Mouse (Mus musculus) gastrocnemius, adult 8-10 months (tissue): Measurements from ENCODE around the gene Atg2a. TPM values are rescaled to one million over a fixed set of nuclear protein-coding genes. Genes with fewer than 3 reads are reported as not detected.
A peak's percentile ranks its signal among the peaks of the same experiment; 100 is the strongest.
"Not testable (repeated sequence)": the region's sequence is repeated elsewhere in the genome, so short reads cannot be mapped to it uniquely, and the experiment has no call there.

Source experiments
- DNase-seq, 2 experiments: peaks; one replicate each; pipeline ENCODE4 v3.0.0; 2022; ENCODE audit warnings: low spot score in 2 of 2
- total RNA-seq, 4 experiments: library from RNA; stranded (reverse); gene quantifications; 2 replicates each; pipeline ENCODE4 v1.2.4; 2022

Atg2a gene
- total RNA-seq, 4 experiments from 2014 or later, result 16.5 to 18.9 (median 18.6) TPM

DNA sequence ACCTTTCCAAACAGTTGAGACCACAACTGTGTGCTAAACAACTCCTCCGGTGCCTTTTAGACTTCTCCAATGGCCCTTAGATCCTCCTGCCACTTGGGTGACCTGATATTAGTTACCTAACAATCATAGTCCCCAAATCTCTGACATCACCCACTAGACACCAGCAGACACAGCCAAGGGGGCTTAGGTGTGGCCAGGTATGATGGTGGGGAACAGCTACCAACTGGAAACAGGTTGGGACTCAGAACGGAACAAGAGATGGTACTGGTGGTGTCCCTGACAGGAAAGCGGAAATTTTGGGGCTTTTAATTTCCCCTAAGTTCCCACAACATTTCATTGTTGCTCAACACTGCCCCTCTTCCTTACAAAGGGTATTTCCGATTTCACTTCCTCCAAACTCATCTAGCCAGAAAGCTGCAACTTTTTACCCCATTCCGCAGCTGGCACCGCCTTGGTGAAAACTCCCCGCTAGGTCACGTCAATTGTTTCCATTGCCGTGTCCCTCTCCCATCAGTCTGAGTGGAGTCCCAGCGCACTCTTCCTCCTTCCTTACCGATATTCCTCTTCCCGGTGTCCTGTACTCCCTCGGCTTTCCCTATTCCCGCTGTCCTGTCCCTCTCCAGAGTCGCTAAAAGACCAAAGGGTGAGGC, 34.4 kb downstream of the Atg2a start:
- no peak for DNase-seq

DNA sequence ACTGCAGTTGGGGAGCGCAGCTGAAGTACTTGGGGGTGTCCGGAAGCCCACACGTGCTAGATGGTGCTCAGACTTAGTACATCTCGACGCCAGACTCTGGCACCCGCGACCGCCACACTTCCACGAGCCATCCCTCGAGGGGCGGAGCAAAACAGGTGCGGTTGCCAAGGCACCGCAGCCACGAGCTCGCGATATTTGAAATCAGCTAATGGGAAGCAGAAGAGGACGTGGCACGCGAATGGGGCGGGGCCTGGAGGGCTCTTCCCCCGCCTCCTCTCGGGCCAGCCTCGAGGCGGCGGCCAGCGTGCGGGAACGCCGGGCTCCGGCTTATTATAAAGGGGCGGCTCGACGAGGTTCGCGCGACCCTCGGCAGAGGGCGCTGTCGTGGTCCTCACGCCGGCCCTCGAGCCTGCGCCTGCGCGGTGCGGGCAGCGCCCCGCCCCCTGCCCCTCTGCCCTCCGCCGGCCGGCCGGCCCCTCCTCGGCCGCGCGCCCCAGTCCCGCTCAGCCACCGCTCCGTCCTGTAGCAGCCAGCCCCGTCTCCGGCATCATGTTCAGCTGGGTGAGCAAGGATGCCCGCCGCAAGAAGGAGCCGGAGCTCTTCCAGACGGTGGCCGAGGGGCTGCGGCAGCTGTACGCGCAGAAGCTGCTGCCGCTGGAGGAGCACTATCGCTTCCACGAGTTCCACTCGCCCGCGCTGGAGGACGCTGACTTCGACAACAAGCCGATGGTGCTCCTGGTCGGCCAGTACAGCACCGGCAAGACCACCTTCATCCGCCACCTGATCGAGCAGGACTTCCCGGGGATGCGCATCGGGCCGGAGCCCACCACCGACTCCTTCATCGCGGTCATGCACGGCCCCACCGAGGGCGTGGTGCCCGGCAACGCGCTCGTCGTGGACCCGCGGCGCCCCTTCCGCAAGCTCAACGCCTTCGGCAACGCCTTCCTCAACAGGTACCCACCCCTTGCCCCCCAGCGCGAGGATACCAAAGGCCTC, 35.3 kb downstream of the Atg2a start, which contains the start of gene Ehd1:
Gene Ehd1 (plus strand): TSS at position 300 of the 996 bp plus-strand sequence.
- DNase-seq, result peak; percentile 99

DNA sequence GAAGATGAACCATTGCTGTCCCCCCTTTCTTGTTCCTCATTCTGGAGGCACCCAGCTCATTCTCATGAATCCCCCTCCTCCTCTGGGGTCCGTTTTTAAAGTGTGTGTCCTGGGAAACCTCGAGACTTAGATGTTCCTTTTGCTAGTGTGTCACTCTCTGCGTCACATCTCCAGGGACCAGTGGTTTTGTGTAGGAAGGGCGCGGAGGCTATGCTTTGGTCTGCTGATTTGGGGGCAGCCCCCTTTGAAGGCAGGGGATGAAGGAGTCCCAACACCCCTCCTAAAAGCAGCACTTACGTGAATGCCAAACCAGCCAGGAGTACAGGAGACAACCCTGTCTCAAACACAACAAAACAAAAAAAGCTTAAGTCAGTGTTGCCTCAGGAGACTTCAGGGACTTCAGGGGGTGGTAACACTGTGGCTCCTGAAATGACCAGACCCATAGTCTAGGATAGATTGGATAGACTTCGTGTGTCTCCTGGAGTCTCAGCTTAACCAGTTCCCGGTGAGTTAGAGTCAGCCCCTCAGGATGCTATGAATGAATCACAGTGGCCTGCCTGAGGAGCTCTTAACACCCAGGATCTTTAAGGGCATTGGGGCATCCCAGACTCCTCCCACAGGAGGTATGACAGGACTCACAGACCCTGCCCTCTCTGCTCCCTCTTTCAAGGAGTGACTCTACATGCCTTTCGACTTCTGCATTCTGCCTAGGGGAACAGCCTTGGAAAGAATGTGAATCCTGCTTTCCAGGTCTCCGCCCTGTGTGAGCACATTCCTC, 36.4 kb downstream of the Atg2a start:
- peak; percentile 66 to 73 for DNase-seq

DNA sequence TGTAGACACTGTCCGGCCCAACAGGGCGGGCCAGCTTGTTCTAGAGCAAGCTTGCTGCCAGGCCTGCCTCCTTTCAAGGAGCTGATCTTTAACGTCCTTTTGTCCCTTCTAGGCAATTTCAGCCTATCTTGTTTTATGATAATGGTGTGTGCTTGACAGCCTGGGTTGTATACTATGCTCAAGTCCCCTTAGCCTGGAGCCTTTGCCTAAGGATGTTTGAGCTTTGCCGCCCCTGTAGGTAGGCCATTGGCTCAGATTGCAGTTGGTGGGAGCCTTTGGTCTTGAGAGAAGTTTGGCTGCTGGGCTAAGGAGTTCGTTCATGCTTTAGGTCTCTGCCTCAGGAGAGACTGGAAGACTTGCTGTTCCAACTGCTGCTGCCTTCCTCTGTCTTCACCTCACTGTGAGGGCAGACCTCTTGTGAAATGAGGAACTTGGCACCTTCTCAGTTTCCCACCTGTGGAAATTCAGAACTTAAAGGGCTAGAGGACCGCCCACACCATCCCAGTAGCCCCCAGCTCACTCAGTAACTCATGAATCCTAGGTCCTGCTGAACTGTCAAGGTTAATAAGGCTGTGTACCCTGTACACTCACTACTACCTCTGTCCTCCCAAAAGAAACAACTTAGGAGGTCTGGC, 37.1 kb downstream of the Atg2a start:
- DNase-seq, result no peak

DNA sequence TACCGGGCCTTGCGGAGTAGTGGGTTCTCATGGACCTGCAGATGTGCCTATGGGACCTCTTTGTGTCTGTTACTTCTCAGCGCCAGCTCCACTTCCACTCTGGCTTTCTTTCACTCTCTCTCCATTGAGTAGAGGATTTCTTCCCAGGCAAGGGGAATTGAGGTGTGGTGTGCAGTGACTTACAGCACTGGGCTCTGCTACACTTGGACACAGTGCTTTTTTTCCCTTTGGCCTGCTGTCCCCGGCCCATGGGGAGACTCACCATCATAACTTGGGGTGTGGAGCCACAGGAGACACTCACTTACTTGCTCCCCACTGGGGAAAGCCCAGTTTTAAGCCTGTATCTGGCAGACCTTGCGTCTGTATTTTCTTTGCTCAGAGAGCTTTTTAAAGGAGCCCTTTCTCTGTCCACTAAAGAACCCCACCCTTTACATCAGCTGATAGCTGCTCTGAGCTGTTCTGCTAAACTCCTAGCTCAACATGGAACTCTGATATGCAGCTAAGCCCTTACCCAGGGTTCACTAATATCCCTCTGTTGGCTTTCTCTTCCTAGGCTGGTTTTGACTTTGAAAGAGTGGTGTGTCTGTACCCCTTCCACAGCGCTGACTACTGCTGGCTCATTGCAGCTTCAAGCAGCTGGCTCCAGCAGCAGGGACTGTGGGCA, 38.1 kb downstream of the Atg2a start:
- no peak for DNase-seq

DNA sequence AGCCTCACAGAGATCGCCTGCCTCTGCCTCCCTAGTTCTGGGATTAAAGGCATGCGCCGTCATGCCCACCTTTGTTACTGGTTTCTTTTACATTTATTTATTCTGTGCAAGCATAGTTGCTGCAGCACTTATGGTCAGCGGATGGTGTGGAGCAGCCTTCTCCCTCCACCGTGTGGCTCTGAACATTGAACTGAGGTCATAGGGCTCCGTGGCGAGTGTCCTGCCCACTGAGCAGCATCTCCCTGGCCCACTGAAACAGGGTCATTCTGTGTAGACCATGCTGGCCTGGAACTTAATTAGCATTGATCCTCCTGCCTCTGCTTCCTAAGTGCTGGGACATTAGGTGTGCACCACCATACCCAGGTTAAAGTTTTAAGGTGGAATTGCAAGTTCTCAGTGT, 39.1 kb downstream of the Atg2a start:
- DNase-seq, result no peak

DNA sequence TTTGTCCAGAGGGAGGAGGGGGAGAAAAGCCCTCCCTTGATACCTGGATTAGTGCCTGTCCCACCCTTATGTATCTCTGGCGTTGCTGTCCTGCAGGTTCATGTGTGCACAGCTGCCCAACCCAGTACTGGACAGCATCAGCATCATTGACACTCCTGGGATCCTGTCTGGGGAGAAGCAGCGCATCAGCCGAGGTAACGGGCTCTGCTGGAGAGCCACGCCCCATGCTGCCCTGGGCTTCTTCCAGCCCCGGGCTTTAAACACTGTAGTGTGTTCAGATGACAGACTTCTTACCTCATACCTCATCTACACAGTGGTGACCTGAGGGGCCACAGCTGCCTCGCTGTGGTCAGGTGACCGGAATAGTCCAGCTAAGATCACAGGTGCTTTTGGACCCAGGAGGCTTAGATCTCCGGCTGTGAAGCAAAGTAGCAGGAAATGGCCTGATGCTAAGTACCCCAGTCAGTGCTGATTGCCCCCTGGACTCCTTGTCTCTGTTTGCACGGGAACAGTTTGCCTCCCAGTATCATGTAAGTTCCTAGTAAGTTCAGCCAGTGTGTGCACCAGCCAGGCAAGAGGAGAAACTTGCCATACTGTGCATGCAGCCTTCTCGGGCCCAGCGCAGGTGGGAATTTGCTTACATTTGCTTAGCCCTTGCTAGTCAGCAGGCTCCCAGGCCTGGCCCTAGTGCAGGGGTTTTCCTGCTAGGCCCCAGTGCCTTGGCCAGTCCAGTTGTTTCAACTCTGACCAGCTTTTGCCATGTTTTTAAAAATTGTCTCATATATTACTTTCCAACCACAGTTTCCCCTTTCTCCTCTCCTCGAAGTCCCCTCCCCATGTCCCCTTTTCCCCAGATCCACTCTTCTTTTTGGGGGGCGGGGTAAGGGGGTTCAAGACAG, 39.9 kb downstream of the Atg2a start:
- no peak for DNase-seq

DNA sequence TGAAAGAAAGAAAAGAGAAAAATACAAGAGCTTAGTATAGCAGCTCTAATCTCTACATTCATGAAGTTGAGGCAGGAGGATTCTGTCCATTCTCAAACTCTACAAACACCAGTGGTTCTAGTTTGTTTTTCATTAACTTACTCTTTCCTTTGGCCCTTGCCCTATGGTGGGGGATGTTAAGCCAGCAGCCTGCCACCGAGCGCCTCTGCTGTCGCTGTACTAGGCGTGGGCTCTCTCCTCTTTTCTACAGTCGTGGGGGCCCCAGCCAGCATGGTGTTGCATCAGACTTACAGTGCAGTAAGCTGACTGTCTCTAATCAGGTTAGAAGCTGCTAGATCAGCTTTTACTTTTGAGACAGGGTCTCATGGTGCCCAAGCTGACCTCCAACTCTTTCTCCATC, 41.5 kb downstream of the Atg2a start:
- DNase-seq, result no peak

DNA sequence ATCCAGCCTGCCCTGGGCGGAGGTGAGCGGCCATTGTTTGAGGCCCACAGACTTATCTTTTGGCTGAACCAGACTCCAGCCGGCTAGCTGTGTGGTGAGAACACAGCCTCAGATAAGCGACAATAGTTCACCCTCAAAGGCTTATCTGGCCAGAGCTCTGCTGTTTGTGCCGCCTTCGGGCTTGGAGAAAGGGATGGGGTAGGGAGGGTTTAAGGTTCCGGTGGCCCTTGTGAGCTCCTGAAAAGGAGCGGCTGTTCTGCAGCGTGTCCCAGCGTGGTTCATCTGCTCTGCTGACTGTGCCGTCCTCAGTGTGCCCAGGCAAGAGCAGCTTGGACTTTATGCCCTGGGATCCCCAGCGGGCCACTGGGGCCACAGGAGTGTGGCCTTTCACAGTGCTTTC, 43.0 kb downstream of the Atg2a start:
- DNase-seq, result no peak

DNA sequence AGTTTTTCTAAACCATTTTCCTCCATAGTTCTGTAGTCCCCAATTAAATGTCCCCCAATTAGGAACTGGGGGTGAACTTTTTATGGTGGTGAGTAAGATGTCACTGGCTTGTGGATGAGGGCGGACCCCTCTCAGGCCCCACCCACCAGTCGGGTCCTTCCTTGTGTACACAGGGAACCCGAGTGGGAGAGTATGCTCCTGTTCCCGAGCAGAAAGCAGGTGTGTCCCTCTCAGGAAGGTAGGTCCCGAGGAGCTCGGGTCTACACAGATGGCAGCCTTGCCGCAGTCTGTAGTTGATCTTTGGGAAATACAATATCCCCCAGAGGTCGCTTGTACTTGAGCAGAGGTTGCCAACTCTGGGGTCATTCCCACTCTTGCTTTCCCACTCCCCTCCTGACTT, 43.8 kb downstream of the Atg2a start:
- DNase-seq, result no peak

DNA sequence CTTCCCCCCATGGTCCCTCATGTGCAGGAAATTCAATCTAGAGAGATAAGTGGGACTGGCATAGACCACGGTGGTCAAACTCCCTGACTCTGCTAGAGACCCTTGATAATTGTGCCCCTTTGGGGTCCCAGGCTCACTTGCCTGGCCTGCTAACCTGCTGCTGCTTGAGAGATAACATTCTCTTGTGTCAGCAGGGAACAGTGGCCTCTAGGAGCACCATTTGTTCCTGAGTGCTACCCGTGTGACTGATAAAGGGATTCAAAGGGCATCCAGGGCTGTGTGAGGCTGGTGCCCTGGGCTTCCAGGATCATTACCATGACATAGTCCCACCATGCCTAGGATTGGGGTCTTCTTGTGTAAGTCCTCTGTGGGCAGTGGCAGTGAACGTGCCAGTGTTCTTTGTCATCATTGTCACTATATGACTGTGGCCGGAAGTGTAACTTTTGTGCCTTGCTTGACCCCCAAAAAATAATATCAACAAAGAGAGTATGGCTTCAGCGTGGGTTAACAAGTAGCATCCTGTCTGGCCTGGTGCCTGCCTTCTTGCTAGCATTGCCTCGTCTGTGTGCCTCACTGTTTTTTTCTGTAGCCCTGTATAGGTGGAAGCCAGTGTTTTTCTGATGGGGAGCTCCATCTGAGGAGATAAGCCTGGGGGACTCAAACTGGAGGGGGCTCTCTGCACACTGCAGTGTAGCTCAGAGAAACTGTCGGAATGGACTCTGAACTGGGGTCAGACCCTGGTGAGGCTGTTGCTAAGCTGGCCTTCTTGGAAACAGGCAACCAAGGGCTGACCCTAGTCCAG, 44.4 kb downstream of the Atg2a start:
- no peak for DNase-seq

DNA sequence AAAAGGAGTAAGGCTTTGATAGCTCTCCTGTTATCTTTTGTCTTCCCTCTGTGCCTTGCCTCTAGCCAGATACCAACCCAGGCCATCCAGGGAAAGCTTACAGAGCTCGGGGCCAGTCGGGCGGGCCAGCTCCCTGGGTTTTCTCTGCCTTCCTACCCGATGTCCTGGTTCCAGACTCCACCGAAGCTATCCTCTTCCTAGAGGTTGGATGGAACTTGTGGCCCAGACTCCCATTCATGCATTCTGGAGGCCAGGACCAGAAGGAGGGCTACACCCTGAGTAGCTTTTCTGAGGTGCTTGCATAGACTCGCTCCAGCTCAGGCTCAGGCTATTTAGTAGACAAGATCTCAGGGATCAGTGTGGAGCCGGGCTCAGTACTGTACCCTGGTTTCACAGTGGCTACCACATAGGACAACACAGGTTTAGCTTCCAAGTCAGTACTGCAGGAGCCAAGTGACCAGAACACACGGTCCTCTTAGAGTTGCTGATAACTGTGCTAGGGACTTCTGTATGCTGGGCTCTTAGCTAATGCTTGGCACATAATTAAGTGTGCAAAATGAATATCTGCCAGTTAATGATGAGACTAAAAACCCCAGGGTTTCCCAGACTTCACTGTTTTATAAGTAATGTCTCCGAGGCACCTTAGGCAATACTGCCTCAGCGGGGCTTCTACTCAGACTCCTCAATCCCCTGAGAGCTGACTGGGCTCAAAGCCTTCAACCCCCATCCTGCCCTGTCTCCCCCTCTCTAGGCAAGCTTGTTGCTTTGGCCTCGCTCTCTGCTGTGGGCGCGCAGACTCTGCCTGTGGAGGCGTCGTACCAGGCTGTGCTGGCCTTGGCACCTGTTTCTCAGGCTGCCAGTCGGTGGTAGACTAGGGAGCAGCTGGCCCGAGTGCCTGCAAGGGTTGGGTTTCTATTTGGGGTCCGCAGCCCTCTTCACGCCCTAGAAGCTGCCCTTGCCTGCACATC, 45.2 kb downstream of the Atg2a start:
- no peak for DNase-seq

DNA sequence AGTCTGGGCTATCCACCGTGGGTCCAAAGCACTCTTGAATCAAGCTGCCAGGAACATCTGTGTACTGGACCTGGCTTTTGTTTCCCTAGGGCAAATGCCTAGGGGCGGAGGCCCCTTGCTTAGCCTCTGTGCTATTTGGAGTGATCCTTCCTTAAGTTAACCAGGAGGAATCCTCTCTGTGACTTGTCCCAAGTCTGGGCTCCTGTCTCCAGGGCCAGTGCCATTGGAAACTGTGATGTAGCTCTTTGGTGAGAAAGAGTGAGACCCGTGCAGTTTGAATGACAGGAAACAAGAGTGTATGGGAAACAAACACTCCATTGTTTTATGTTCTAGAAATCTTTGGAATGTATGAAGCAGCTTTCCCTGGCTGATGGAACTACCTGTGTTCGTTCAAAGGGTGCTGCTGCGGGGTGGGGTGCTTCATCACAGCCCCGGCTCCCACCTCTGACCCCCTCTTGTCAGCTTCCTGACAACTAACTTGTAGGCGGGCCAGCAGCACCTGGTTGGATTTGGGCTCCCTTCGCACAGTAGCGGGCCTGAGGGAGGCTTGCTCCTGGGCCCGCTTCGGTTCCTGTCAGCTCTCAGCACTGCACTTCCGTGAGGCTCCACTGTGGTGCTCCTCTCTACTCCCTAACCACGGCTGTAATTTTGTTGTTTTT, 46.9 kb downstream of the Atg2a start:
- DNase-seq, result no peak

DNA sequence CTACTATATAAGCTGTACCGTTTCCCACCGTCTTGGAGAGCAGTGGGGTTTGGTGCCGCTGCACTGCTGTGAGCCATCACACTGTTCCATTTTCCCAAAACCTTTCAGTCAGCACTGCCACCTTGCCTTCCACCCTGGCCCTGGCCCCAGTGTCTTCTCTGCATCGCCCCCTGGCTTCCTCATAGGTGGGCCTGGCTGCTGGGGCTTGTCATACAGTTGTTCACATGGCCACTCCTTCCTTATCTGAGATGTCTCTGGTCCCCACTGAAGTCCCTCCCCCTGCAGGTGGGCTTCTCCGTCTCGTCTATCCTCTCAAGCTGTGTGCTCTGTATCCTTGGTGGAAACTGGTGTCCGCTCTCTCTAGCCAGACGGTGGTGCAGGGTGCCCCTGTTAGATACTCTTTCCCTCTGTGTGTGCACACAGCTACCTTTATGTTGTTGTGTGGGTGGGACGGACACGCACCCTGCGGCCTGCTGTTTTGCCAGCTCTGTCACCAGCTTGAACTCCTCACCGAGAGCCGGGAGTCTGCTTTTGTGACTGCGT, 48.3 kb downstream of the Atg2a start:
- no peak for DNase-seq

DNA sequence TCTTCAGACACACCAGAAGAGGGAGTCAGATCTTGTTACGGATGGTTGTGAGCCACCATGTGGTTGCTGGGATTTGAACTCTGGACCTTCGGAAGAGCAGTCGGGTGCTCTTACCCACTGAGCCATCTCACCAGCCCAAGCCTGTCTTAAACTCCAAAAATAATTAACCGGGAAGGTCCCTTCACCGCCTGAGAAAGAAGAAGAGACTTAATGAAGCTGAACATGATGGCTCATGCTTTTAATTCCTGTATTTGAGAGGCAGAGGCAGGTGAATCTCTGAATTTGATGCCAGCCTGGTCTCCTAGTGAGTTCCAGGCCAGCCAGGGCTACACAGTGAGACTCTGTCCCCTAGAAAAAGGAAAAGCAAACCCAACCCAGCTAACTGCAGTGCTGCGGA, 49.2 kb downstream of the Atg2a start:
- DNase-seq, result not testable (repeated sequence)

DNA sequence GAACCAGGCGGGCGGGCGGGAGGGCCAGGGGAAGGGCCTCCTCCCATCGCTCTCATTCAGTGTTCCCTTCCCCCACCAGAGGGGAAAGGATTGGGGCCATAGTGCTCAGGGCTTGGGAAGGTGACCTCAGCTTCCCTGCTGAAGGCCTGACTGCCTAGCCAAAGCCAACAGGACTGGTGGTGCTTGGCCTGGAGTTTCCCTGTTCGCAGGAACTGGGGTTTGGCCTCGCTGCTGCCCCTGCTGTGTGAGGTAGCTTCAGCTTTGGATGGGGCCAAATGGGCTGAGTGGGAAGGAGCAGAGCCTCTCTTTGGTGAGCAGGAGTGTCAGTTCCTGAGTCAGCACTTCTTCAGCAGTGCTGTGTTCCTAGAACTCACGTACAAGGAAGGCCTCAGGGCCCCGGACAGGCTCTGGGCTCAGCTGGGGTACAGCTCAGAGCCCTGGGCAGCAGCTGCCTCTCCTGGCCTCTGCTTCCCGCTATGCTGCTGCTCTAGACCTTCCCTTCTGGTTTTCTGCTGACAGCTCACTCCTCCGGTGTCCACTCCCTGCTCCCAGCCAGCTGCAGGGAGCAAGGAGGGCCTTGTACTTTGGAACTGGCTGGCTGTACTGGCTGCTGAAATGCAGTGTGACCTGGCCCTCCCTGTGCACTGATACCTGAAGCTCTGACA, 49.8 kb downstream of the Atg2a start:
- peak in 1 of 2 experiments; percentile 44 for DNase-seq
